Mouse (Mus musculus): ENCODE measurements around the gene Dlg4.

GRCm38 (mm10) chr11:69970222-69970621, 46.5 kb upstream of the Dlg4 start:
- TF ChIP-seq POLR2A (IDR thresholded peaks at IDR 0.05; ENCODE audit: low read depth, low read length) (no peak), CTCF (IDR thresholded peaks at IDR 0.05; ENCODE audit: extremely low read depth, insufficient read depth, insufficient read length, insufficient replicate concordance) (no peak)

Measured in spleen, adult 2 months (tissue).